Mouse (Mus musculus) bone marrow, adult 2 months (tissue): ENCODE data around the gene Map3k5.

Experiments
- CTCF ChIP-seq: fragments of 200-500 bp; IDR thresholded peaks from 2 replicates; pipeline ENCODE4 v1.5.1; 2011; ENCODE audit warnings: low read length, control low read depth; ENCODE audit not compliant: control insufficient read depth, insufficient read depth
- POLR2A ChIP-seq: fragments of 200-500 bp; IDR thresholded peaks from 2 replicates; pipeline ENCODE4 v1.6.1; 2011; ENCODE audit warnings: low read depth, mild to moderate bottlenecking, control low read depth, low read length, borderline replicate concordance; ENCODE audit not compliant: control insufficient read depth

GRCm38 (mm10) chr10:20078350-20078749, 144.1 kb downstream of the Map3k5 start:
- TF ChIP-seq CTCF: no peak
- no peak for TF ChIP-seq POLR2A
